Mouse (Mus musculus): ENCODE results near the gene Stk25. TPM values are rescaled to one million over a fixed set of nuclear protein-coding genes. Genes with fewer than 3 reads are reported as not detected.

Stk25 gene
- polyA plus RNA-seq, 1 experiment from 2014 or later: 186 TPM

GRCm38 (mm10) chr1:93693502-93693901 is 35.0 kb upstream of the Stk25 start:
- no peak overlapping the region for H3K4me3 ChIP-seq (ENCODE audit: low read depth, low read length)
- no peak for ATAC-seq (replicated peaks; ENCODE audit: low FRiP score)
- no peaks in the 10 kb centered on the region for H3K9me3 ChIP-seq (ENCODE audit: control insufficient read depth, low read length)
- no peaks in the 10 kb centered on the region; the same call in 1 of the 2 replicates for H3K36me3 ChIP-seq (ENCODE audit: control insufficient read depth, insufficient read depth, low read length)
- no peak overlapping the region for H3K9ac ChIP-seq (ENCODE audit: low read length)
- no peaks in the 10 kb centered on the region for H3K4me1 ChIP-seq (replicated peaks; ENCODE audit: control insufficient read depth, insufficient read depth, low read length)
- no peak overlapping the region for H3K4me2 ChIP-seq (ENCODE audit: low read depth, low read length, severe bottlenecking)
- no peak overlapping the region for H3K27ac ChIP-seq (ENCODE audit: low read depth, low read length)
- WGBS: 87% methylated on average over 3 of the region's 3 CpGs
- no peaks in the 10 kb centered on the region for H3K27me3 ChIP-seq (ENCODE audit: control insufficient read depth, insufficient read depth, low read length)
- no peak for DNase-seq (ENCODE audit: low spot score)

- H3K36me3 ChIP-seq (ENCODE audit: control insufficient read depth, insufficient read depth, low read length): no peaks in the 10 kb centered on the region; the same call in 1 of the 2 replicates
- 96% methylated on average over 9 of the region's 9 CpGs for WGBS
- ATAC-seq (replicated peaks; ENCODE audit: low FRiP score): no peak
- no peak overlapping the region for H3K4me2 ChIP-seq (ENCODE audit: low read depth, low read length, severe bottlenecking)
- H3K27me3 ChIP-seq (ENCODE audit: control insufficient read depth, insufficient read depth, low read length): no peaks in the 10 kb centered on the region
- H3K4me1 ChIP-seq (replicated peaks; ENCODE audit: control insufficient read depth, insufficient read depth, low read length): no peaks in the 10 kb centered on the region
- H3K9me3 ChIP-seq (ENCODE audit: control insufficient read depth, low read length): no peaks in the 10 kb centered on the region
- H3K27ac ChIP-seq (ENCODE audit: low read depth, low read length): no peak overlapping the region
- DNase-seq (ENCODE audit: low spot score): peak; percentile 18
- H3K4me3 ChIP-seq (ENCODE audit: low read depth, low read length): no peak overlapping the region
- no peak overlapping the region for H3K9ac ChIP-seq (ENCODE audit: low read length)
Observed at GRCm38 (mm10) chr1:93692773-93693172, 34.3 kb upstream of the Stk25 start.

GRCm38 (mm10) chr1:93691786-93692357 is 33.4 kb upstream of the Stk25 start:
- Histone ChIP-seq H3K4me3 (ENCODE audit: low read depth, low read length) (no peak overlapping the region), H3K27me3 (ENCODE audit: control insufficient read depth, insufficient read depth, low read length) (no peaks in the 10 kb centered on the region), H3K4me2 (ENCODE audit: low read depth, low read length, severe bottlenecking) (no peak overlapping the region), H3K27ac (ENCODE audit: low read depth, low read length) (no peak overlapping the region), H3K36me3 (ENCODE audit: control insufficient read depth, insufficient read depth, low read length) (no peaks in the 10 kb centered on the region; the same call in 1 of the 2 replicates), H3K9ac (ENCODE audit: low read length) (no peak overlapping the region), H3K4me1 (replicated peaks; ENCODE audit: control insufficient read depth, insufficient read depth, low read length) (no peaks in the 10 kb centered on the region), H3K9me3 (ENCODE audit: control insufficient read depth, low read length) (no peaks in the 10 kb centered on the region)
- 82% methylated on average over 10 of the region's 10 CpGs for WGBS
- ATAC-seq (replicated peaks; ENCODE audit: low FRiP score) (no peak), DNase-seq (ENCODE audit: low spot score) (peak; percentile 41)

GRCm38 (mm10) chr1:93691106-93691505 is 32.6 kb upstream of the Stk25 start:
- Histone ChIP-seq H3K4me2 (ENCODE audit: low read depth, low read length, severe bottlenecking) (no peak overlapping the region), H3K4me3 (ENCODE audit: low read depth, low read length) (no peak overlapping the region), H3K4me1 (replicated peaks; ENCODE audit: control insufficient read depth, insufficient read depth, low read length) (no peaks in the 10 kb centered on the region), H3K27me3 (ENCODE audit: control insufficient read depth, insufficient read depth, low read length) (no peaks in the 10 kb centered on the region), H3K27ac (ENCODE audit: low read depth, low read length) (no peak overlapping the region), H3K9ac (ENCODE audit: low read length) (no peak overlapping the region), H3K9me3 (ENCODE audit: control insufficient read depth, low read length) (no peaks in the 10 kb centered on the region), H3K36me3 (ENCODE audit: control insufficient read depth, insufficient read depth, low read length) (no peaks in the 10 kb centered on the region; the same call in 1 of the 2 replicates)
- ATAC-seq (replicated peaks; ENCODE audit: low FRiP score) (no peak), DNase-seq (ENCODE audit: low spot score) (no peak)
- WGBS: 94% methylated on average over 8 of the region's 8 CpGs

GRCm38 (mm10) chr1:93689901-93690496 is 31.5 kb upstream of the Stk25 start:
- no peak overlapping the region for H3K4me2 ChIP-seq (ENCODE audit: low read depth, low read length, severe bottlenecking)
- H3K4me3 ChIP-seq (ENCODE audit: low read depth, low read length): no peak overlapping the region
- no peak overlapping the region for H3K9ac ChIP-seq (ENCODE audit: low read length)
- no peak overlapping the region for H3K27ac ChIP-seq (ENCODE audit: low read depth, low read length)
- ATAC-seq (replicated peaks; ENCODE audit: low FRiP score) (no peak), DNase-seq (ENCODE audit: low spot score) (peak; percentile 37)
- no peaks in the 10 kb centered on the region for H3K9me3 ChIP-seq (ENCODE audit: control insufficient read depth, low read length)
- H3K4me1 ChIP-seq (replicated peaks; ENCODE audit: control insufficient read depth, insufficient read depth, low read length): no peaks in the 10 kb centered on the region
- H3K27me3 ChIP-seq (ENCODE audit: control insufficient read depth, insufficient read depth, low read length): peaks cover 3% of the 10 kb centered on the region
- H3K36me3 ChIP-seq (ENCODE audit: control insufficient read depth, insufficient read depth, low read length): no peaks in the 10 kb centered on the region; the same call in 1 of the 2 replicates
- 80% methylated on average over 7 of the region's 7 CpGs for WGBS

GRCm38 (mm10) chr1:93688154-93688553 is 29.7 kb upstream of the Stk25 start:
- H3K4me3 ChIP-seq (ENCODE audit: low read depth, low read length): no peak overlapping the region
- H3K9ac ChIP-seq (ENCODE audit: low read length): no peak overlapping the region
- peaks cover 3% of the 10 kb centered on the region for H3K27me3 ChIP-seq (ENCODE audit: control insufficient read depth, insufficient read depth, low read length)
- no peaks in the 10 kb centered on the region for H3K9me3 ChIP-seq (ENCODE audit: control insufficient read depth, low read length)
- DNase-seq (ENCODE audit: low spot score): no peak
- no peaks in the 10 kb centered on the region; the same call in 1 of the 2 replicates for H3K36me3 ChIP-seq (ENCODE audit: control insufficient read depth, insufficient read depth, low read length)
- ATAC-seq (replicated peaks; ENCODE audit: low FRiP score): no peak
- no peaks in the 10 kb centered on the region for H3K4me1 ChIP-seq (replicated peaks; ENCODE audit: control insufficient read depth, insufficient read depth, low read length)
- no peak overlapping the region for H3K4me2 ChIP-seq (ENCODE audit: low read depth, low read length, severe bottlenecking)
- WGBS: 88% methylated on average over 8 of the region's 8 CpGs
- no peak overlapping the region for H3K27ac ChIP-seq (ENCODE audit: low read depth, low read length)

- H3K27me3 ChIP-seq (ENCODE audit: control insufficient read depth, insufficient read depth, low read length): peaks cover 3% of the 10 kb centered on the region
- peak overlapping the region; percentile 86 for H3K4me2 ChIP-seq (ENCODE audit: low read depth, low read length, severe bottlenecking)
- no peaks in the 10 kb centered on the region; the same call in 1 of the 2 replicates for H3K36me3 ChIP-seq (ENCODE audit: control insufficient read depth, insufficient read depth, low read length)
- peak overlapping the region; percentile 83 for H3K9ac ChIP-seq (ENCODE audit: low read length)
- 48% methylated on average over 3 of the region's 3 CpGs for WGBS
- DNase-seq (ENCODE audit: low spot score) (no peak), ATAC-seq (replicated peaks; ENCODE audit: low FRiP score) (no peak)
- H3K4me3 ChIP-seq (ENCODE audit: low read depth, low read length): peak overlapping the region; percentile 54
- H3K27ac ChIP-seq (ENCODE audit: low read depth, low read length): no peak overlapping the region
- no peaks in the 10 kb centered on the region for H3K4me1 ChIP-seq (replicated peaks; ENCODE audit: control insufficient read depth, insufficient read depth, low read length)
- H3K9me3 ChIP-seq (ENCODE audit: control insufficient read depth, low read length): no peaks in the 10 kb centered on the region
Observed at GRCm38 (mm10) chr1:93686961-93687320, 28.5 kb upstream of the Stk25 start.

GRCm38 (mm10) chr1:93686245-93686960 is 27.9 kb upstream of the Stk25 start:
- Histone ChIP-seq H3K9ac (ENCODE audit: low read length) (peak overlapping the region; percentile 83), H3K4me3 (ENCODE audit: low read depth, low read length) (peak overlapping the region; percentile 54), H3K4me1 (replicated peaks; ENCODE audit: control insufficient read depth, insufficient read depth, low read length) (no peaks in the 10 kb centered on the region), H3K27me3 (ENCODE audit: control insufficient read depth, insufficient read depth, low read length) (peaks cover 3% of the 10 kb centered on the region), H3K4me2 (ENCODE audit: low read depth, low read length, severe bottlenecking) (peak overlapping the region; percentile 86), H3K36me3 (ENCODE audit: control insufficient read depth, insufficient read depth, low read length) (no peaks in the 10 kb centered on the region), H3K27ac (ENCODE audit: low read depth, low read length) (no peak overlapping the region), H3K9me3 (ENCODE audit: control insufficient read depth, low read length) (no peaks in the 10 kb centered on the region)
- peak; percentile 91 for ATAC-seq (replicated peaks; ENCODE audit: low FRiP score)
- peak; percentile 89 for DNase-seq (ENCODE audit: low spot score)
- 2% methylated on average over 51 of the region's 51 CpGs for WGBS

Measured in forebrain, embryonic 11.5 days (tissue).